In the genomic region with DNA sequence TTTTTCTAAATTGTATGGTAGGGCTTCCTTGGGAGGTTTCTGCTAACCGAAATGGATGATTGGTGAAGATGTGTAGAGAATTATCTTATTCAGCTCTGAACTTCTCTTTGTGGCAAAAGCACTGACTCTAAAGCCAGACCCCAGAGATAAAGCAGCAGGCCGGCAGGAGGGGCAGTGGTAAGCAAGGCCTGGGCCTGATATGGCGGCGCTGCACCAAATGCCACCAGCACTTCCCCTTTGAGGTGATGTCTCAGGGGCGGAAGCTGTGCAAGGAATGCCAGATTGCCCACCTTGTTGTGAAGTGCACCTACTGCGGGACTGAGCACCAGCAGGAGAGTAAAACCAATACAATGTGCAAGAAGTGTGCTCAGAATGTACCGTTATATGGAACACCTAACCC, we compare ENCODE assay signal across 24 mouse cellular contexts.
"Had no signal": no experiment of that assay in that cellular context is flagged by ENCODE, and none has a peak within 500 bp of the region (broad histone marks: within the 10 kb centered on the region; RNA-seq: fewer than 3 reads in every experiment).

No protein-coding gene starts in this region.

- H3K4me1 ChIP-seq: heart, embryonic 13.5 days; heart, embryonic 15.5 days; hindbrain, embryonic 13.5 days; hindbrain, embryonic 15.5 days; kidney, embryonic 15.5 days; limb, embryonic 12.5 days had no signal

- ATAC-seq: forebrain, postnatal 0 days; hindbrain, postnatal 0 days; intestine, embryonic 16.5 days had no signal

- H3K27me3 ChIP-seq: heart, embryonic 13.5 days; heart, embryonic 15.5 days; hindbrain, embryonic 15.5 days; kidney, embryonic 15.5 days had no signal

- H3K27ac ChIP-seq: heart, adult 2 months; heart, embryonic 13.5 days; heart, embryonic 15.5 days; hindbrain, embryonic 13.5 days; hindbrain, embryonic 15.5 days; hindbrain, postnatal 0 days; kidney, embryonic 15.5 days; kidney, postnatal 0 days; limb, embryonic 10.5 days; limb, embryonic 12.5 days had no signal

- H3K4me3 ChIP-seq: heart, adult 2 months; heart, embryonic 13.5 days; heart, embryonic 15.5 days; hindbrain, embryonic 13.5 days; hindbrain, embryonic 15.5 days; kidney, embryonic 15.5 days; limb, embryonic 10.5 days; limb, embryonic 12.5 days had no signal

- DNase-seq: forebrain, postnatal 0 days; gastrocnemius, postnatal 14 days; gastrocnemius, postnatal 36 days; heart, adult 2 months; heart, postnatal 14 days; heart, postnatal 4 days; kidney, adult 11 months; kidney, adult 2 months; kidney, adult 9 months; kidney, postnatal 14 days; kidney, postnatal 36 days; layer of hippocampus, adult 9-11 months; layer of hippocampus, postnatal 36 days; liver had no signal

- H3K36me3 ChIP-seq: heart, embryonic 13.5 days; heart, embryonic 15.5 days; hindbrain, embryonic 13.5 days; hindbrain, embryonic 15.5 days; kidney, embryonic 15.5 days; limb, embryonic 10.5 days; limb, embryonic 12.5 days had no signal
